Mouse (Mus musculus): ENCODE results near the gene Carns1.
A peak's percentile ranks its signal among the peaks of the same experiment; 100 is the strongest.

Gene Carns1

GRCm38 (mm10) chr19:4201291-4201909 is 26.1 kb upstream of the Carns1 start, which contains the start of gene Rad9a:
Gene Rad9a (minus strand): TSS chr19:4201662.
- peak; percentile 98 for DNase-seq

- no peak for DNase-seq
Observed at GRCm38 (mm10) chr19:4197180-4197579, 21.9 kb upstream of the Carns1 start.

GRCm38 (mm10) chr19:4196548-4196947 is 21.3 kb upstream of the Carns1 start:
- no peak for DNase-seq

GRCm38 (mm10) chr19:4196048-4196447 is 20.8 kb upstream of the Carns1 start:
- no peak for DNase-seq

GRCm38 (mm10) chr19:4194776-4195650 is 19.7 kb upstream of the Carns1 start:
- no peak for DNase-seq

- no peak for DNase-seq
Observed at GRCm38 (mm10) chr19:4194021-4194724, 18.9 kb upstream of the Carns1 start.

- DNase-seq, result no peak
Observed at GRCm38 (mm10) chr19:4193129-4193528, 17.9 kb upstream of the Carns1 start.

- no peak for DNase-seq
Observed at GRCm38 (mm10) chr19:4192251-4192985, 17.1 kb upstream of the Carns1 start.

- DNase-seq, result peak; percentile 92
Observed at GRCm38 (mm10) chr19:4191528-4192250, 16.4 kb upstream of the Carns1 start, which contains the start of gene Ppp1ca. Gene Ppp1ca (plus strand): TSS chr19:4192065.

GRCm38 (mm10) chr19:4190831-4191334 is 15.6 kb upstream of the Carns1 start, which contains the start of gene Tbc1d10c:
Gene Tbc1d10c (minus strand): TSS chr19:4191284.
- DNase-seq, result no peak

GRCm38 (mm10) chr19:4189051-4189620 is 13.9 kb upstream of the Carns1 start:
- DNase-seq, result no peak

GRCm38 (mm10) chr19:4187303-4187702 is 12.0 kb upstream of the Carns1 start:
- DNase-seq, result no peak

GRCm38 (mm10) chr19:4184976-4185975 is 10.0 kb upstream of the Carns1 start:
- DNase-seq, result no peak

GRCm38 (mm10) chr19:4183689-4184088 is 8.4 kb upstream of the Carns1 start:
- peak; percentile 67 for DNase-seq

- DNase-seq, result peak; percentile 87
Observed at GRCm38 (mm10) chr19:4181892-4182291, 6.6 kb upstream of the Carns1 start.

- DNase-seq, result no peak
Observed at GRCm38 (mm10) chr19:4180411-4180810, 5.1 kb upstream of the Carns1 start.

GRCm38 (mm10) chr19:4172925-4173324 is 2.4 kb downstream of the Carns1 start:
- no peak for DNase-seq

- DNase-seq, result no peak
Observed at GRCm38 (mm10) chr19:4171393-4172290, 3.6 kb downstream of the Carns1 start.

Measured in layer of hippocampus, adult 9-11 months (tissue).